Mouse (Mus musculus) left cerebral cortex, postnatal 14 days (tissue): Measurements from ENCODE around the gene Stab2. TPM values are rescaled to one million over a fixed set of nuclear protein-coding genes. Genes with fewer than 3 reads are reported as not detected.

ENCODE experiments used
- DNase-seq, 2 experiments: peaks; one replicate each; pipeline ENCODE4 v3.0.0; 2021 to 2022; ENCODE audit warnings: low spot score in 2 of 2, mixed read lengths in 1 of 2
- intact Hi-C: fragments of 180-260 bp; cut with DNase I; formaldehyde crosslinking; loops from one replicate; pipeline ENCODE4 v1.15.1; 2025
- total RNA-seq, 2 experiments: library from RNA; stranded (reverse); gene quantifications; 2 replicates each; pipeline ENCODE4 v1.2.3; 2021

Stab2 gene
- total RNA-seq, 2 experiments from 2014 or later: 0.25 to 0.37 TPM

DNA sequence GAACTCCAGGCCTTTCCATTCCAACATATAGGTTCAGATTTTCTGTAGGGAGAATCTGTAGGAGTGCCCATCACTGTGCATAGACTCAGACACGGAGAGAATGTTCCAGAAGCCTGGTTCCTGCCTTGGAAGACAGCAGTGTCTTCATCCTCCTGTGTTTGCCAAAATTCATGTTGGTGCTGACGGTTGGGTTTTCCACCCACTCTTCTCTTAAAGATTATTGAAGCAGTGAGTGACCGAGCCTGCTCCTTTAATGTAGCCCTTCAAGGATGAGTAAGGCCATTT lies 332 bp upstream of the Stab2 start:
- intact Hi-C loops: no loop called here
- DNase-seq: no peak

DNA sequence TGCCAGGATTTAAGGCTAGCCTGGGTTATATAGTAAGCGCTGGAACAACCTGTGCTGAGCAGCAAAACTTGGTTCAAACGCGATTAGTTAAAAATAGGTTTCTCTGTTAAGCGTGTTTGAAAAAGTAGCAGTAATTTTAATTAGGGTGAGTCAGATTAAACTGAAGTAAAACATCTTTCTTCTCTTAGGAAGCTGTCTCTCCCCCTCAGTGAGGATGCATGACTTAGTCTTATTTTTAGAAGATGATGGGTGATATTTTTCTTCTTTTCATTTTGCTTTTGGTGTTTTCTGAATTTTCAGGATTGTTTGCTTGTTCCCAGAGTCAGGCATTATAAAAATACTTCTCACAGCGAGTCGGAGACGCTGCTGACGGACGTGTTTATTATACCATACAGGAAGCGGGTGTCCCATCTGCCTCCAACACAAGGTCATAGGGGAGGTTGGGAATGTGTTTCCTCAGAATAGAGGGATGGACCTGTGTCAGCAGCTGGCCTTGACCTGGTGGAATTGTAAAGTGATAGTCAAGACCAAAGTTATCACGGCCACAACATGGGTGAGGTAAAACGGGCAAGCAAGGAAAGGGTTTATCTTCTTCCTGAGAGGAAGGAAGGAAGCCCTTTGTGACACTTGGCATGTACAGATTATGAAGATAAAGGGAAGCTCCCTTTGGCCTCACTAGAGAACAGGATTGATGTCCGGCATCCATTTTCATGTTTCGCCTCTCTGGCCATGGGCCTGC lies 15.4 kb downstream of the Stab2 start:
- intact Hi-C loops: no loop called here
- no peak for DNase-seq

DNA sequence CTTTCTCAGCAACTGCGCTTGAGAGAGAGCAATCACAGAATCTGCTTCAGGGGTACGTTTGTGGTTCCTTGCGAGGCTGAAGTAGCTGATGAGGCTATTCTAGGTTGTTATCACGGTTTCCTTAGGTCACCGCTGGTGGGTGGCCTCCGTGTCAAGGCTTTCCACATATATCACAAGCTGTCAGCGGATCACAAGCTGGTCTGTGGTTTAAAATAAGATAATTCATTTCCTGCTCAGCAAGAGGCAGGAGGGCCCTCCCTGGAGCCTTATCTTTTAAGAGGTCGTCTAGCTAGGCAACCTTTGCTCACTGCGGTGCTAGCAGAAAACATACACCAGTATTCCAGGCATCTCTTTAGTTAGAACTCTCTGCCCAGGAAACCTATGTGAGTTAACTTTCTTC lies 17.2 kb downstream of the Stab2 start:
- no peak for DNase-seq
- intact Hi-C loops: no loop called here

DNA sequence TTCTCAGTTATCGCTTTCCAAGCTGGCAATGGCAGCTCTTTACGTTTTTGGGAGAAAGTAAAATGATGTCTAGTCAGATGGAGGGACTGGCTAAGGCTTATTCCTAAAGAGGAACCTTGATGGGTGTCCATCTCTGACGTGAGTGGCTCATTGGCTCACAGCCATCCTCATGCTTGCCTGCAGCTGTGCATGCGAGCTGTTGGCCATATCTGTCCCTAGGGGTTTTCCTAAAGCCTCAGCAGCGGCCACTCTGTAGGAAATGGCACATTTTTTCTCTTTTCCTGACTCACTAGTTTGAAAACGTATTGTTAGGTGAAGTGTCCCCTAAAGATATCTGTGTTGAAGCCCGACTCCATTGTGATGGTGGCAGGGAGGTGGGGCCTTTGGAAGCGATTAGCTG lies 18.0 kb downstream of the Stab2 start:
- intact Hi-C loops: loop anchor here (1.0 kb wide), 1 partner anchor 17 kb away; no protein-coding TSS in a partner anchor

DNA sequence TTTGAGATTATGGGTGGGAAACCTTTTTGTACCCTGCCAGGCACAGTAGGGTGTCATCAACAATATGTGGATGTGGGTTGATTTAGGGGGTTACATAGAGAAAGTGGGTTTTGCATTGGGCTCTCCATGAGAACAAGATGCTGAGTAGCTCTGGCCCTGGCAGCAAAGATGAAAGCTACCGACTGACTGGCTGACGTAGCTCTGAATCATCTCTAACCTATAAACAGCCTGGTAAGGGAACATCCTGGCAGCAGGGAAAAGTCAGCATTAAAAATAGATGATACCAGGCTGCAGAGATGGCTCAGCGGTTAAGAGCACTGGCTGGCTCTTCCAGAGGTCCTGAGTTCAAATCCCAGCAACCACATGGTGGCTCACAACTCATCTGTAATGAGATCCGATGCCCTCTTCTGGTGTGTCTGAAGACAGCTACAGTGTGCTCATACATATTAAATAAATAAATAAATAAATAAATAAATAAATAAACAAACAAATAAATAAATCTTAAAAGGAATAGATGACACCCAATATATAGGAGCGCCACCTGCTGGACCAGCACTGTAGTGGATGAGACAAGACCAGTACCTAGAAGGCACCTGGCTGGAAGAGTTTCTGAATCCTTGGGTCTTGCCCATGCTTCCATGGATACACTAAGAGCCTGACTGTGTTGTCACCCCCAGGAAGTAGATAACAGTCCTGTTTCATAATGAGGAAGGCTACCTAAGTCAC lies 31.7 kb downstream of the Stab2 start:
- peak; percentile 42 to 73 for DNase-seq
- intact Hi-C loops: no loop called here

More for the DNA sequence above, 18.0 kb downstream of the Stab2 start:
- no peak for DNase-seq

DNA sequence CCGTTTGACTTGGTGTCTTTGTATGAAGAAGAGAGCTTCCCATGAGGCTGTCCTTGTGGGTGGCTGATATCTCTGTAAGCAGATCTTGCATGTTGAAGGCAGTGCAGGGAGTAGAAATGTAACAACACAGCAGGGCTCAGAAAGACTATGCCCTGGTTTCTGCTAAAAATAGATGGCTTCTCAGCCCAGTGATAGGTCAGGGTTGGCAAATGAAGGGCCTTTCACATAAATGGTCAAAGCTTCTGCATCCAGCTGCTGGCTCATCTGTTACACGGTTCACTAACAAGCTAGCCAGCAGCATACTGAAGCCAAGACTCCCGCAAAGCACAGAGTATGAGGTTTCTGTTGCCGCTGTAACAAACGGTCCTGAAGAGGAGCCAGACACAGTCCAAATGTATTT lies 34.5 kb downstream of the Stab2 start:
- no peak for DNase-seq
- intact Hi-C loops: loop anchor here (2.0 to 5.0 kb wide), 3 partner anchors 48 to 529 kb away; partner anchors contain the start of gene Nt5dc3

DNA sequence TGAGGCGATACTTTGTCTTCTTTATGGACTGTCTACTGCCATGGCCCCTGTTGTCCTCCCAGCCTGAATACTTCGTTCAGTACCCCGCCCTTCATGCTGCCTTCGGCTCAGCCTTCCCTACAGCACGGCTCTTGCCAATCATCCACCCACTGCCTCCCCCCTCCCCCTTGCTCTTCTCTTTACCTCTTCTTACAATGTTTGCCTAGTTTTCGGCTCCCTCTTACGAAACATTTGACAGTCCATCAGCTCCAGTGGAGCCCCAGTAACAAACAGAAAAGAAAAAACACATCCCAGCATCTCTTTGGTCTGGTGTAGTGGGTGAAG lies 35.4 kb downstream of the Stab2 start:
- DNase-seq: no peak
- intact Hi-C loops: loop anchor here (2.0 to 5.0 kb wide), 3 partner anchors 48 to 530 kb away; partner anchors contain the start of gene Nt5dc3

DNA sequence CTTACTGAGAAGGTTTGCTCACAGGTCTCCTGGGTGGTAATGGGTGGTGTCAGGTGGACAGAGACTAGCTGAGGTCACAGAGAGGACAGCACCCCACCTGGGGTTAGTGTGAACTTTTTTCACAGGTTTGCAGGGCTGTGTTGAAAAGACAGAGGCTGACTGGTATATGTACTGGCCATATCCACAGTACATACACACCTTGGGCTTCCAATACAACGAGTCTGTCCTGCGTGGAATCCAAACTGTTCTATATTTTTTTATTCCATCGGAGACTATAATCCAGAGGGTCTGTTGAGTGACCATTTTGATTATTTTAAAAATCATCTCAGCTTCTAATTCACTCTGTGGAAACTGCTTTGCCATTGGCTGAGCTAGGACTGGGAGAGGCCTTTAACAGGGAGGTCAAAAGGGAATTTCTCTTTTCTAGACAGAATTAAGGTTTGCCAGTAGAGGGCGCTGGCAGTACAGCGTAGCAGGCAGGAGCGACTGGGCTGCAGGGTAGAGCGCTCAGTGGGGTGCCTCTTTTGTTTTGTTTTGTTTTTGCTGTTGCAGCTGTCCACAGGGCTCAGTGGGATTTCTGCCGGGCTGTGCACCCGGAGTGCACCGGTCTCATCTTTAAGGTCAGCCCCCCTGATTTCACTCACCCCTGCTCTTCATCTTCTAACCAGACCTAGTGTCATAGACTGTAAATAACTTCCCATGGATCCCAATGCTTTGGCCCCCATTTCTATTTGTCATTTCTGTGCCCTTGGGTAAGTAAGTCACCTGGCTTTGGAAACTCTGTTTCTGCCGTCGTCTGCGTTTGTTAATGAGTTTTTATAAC lies 35.9 kb downstream of the Stab2 start:
- intact Hi-C loops: loop anchor here (2.0 to 5.0 kb wide), 3 partner anchors 49 to 530 kb away; partner anchors contain the start of gene Nt5dc3
- peak; percentile 71 to 80 for DNase-seq

DNA sequence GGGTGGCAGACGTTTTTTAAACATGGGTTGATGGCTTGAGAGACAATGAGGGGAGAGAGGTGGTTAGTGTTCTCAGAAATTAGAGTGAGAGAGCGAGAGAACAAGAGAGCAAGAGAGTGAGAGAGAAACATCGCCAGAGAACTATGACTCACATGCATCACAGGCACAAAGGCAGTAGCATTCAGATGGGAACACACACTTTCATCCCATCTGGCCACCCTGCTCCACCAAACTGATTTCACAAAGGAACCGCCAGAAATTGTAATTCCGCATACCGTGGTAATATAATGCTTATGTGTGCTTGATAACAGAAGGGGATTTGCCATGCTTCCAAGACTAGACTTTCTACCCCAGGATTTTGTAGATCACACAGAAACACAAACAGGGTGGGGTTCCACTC lies 38.5 kb downstream of the Stab2 start:
- intact Hi-C loops: no loop called here
- no peak for DNase-seq

DNA sequence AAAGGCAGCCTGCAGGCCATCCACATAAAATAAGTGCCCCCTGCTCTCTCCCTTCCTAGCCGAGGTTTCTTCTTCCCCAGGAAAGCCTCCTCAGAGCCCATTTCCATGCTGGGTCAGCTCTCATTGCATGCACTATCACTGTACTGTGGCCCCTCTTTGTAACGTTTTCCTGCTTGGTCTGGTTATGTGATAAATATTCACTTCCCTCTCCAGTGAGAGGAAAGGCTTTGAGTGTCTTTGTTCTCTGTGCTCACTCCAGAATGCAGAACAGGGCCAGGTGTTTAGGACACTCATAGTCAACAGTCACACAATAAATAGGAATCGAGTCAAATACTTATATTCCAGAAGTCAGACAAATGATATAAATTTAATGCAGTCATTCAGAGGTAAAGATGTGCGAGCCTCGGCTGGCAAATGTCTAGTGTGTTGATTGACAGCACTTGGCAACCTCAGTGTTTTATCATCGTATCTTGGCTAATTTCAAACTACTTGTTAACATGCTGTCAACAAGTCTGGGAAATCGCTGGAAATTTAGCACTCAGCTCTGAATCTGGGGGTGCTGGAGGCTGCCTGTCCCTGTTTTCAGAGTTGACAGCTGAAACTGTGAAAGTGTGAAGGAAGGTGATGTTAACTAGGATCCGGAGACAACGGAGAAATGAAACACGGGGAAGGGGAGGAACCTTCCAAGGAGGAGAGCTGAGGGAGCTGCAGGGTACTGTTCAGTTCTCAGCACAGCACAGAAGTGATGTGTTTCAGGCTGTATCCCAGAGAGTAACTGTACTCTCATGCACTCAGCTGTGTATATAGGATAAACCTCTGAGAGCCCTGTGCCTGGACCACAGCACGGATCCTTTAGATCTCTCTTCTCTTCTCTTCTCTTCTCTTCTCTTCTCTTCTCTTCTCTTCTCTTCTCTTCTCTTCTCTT lies 46.0 kb downstream of the Stab2 start:
- DNase-seq: peak in 1 of 2 experiments; percentile 33
- intact Hi-C loops: no loop called here

DNA sequence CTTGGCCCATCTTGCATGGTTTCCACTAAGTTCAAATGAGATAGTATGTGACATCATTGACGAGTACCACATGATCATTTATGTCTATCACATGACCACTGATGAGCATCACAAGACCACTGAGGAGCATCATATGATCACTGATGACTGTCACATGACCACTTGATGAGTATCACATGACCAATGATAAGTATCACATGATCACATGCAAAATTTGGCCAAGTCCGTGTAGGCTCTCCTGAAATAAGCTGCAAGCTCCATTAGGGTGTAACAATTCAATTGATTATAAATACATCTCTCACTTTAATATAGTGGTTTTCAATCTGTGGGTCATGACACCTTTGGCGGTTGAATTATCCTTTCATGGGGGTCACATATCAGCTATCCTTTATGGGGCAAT lies 52.5 kb downstream of the Stab2 start:
- DNase-seq: no peak
- intact Hi-C loops: no loop called here

DNA sequence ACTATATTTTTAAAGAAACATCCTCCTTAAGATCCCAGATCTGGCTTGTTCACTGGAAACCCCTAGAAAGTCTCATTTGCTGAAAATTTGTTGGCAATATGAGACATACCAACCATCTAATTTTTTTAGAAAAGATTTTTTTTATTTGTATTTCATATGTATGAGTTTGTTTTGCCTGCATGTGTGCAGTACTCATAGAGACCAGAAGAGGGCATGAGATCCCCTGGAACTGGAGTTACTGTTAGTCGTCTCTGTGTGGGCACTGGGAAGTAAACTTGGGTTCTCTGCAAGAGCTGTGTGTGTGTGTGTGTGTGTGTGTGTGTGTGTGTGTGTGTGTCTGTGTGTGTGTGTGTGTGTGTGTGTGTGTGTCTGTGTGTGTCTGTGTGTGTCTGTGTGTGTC lies 55.1 kb downstream of the Stab2 start:
- no peak for DNase-seq
- intact Hi-C loops: no loop called here

DNA sequence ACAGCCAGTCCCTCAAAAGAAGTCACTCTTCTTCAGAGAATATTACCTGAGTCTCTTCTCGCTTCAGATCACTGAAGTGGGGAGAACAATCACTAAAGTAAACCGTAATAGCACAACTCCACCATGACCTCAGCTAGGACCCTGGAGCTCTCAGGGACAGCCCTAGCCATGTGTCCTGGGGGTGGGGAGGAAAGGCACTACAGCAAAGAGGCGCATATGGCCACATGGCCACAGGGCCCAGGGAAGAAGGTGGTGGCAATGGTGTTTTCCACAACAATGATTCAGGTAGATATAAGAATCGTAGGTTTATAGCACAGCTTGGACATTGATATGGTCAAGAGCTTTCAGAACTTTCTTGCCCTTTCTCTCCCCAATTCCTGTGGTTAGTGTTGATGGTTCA lies 57.0 kb downstream of the Stab2 start:
- DNase-seq: no peak
- intact Hi-C loops: no loop called here

DNA sequence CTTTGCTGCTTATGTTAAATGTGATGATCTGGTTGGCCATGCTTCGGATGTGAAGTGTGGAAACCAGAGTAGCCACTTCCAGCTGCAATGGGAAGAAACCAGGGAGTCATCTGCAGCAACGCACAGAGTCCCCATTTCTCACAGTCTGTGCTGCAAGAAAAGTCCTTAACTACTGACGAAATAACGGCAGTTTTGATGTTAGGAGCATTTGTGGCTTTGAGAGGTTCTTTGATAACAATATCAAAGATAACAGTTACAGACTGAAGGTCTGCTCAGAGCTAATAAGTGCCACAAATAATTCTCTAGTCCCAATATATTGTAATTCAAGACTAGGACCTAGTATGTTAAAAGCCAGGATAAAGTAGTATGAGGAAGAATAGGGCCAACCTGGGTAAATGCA lies 57.9 kb downstream of the Stab2 start:
- intact Hi-C loops: no loop called here
- DNase-seq: no peak

DNA sequence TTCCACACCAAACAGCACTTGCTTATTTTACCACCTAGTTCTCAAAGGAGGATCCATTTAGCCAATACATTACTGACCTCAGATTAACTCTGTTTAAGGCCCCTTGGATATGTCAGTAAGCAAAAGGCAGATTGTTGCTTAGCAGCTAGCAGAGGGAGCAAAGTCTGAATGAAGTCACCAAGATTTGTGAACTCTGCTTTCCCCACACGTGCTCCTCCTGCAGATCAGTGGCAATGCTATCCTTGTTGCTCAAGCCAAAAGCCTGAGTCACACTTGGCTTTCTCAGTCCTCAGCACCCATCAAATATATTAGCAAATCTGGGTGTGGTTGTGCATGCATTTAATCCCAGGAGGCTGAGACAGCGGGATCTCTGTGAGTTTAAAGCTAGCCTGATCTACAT lies 60.3 kb downstream of the Stab2 start:
- no peak for DNase-seq
- intact Hi-C loops: no loop called here

DNA sequence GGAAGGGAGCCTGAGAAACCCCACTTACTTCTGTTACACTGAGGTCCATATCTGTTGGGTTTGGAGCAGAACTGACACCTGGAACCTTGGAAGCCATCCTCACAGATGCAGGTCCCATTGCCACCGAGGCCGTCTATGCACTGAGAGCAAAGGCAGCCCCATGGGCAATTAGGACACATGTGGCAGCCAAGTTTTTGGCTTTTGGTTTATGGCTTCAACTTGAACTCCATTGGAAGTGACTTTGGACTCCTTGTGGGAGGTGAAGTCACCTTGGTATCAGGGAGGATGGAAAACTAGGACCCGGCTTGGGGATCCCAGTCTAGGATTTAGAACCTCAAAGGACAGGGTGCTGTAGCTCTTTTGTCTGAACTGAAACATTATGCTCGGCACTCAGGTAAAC lies 67.2 kb downstream of the Stab2 start:
- no peak for DNase-seq
- intact Hi-C loops: no loop called here

DNA sequence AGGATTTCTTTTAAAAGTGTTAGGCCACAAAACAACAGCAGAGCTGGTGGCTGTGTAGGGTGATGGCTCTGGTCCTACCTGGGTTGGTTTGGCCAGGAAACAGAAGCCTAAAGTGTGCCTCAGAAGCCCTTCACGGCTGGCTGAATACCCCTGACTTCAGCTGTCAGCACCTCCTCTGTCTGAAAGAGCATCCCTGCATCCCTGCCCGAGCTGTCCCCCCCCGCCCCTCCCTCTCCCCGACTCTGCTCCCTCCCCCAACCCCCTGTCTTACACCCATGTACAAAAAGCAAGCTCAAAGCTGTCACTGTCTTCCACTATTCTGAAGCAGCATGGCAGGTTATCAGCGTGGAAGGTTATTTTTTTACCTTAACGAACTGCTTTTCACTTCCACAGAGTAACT lies 73.4 kb downstream of the Stab2 start:
- no peak for DNase-seq
- intact Hi-C loops: no loop called here

DNA sequence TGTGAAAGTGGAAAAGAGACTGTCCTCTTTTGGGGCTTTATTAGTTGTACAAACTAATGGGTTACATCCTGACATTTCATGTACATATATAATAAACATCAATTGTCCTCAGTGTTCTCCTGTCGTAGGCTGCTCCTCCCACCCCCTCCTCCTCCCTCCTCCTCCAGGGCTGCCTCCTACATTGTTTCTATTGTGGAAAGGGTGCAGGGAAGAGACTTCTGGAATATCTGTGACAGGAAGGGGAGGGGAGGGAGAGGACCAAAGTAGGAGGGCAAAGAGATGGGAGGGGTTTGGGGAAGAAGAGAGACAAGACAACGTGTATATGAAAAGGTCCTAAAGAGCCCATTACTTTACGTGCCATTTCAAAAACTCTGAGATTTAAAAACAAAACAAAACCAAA lies 73.9 kb downstream of the Stab2 start:
- no peak for DNase-seq
- intact Hi-C loops: no loop called here

DNA sequence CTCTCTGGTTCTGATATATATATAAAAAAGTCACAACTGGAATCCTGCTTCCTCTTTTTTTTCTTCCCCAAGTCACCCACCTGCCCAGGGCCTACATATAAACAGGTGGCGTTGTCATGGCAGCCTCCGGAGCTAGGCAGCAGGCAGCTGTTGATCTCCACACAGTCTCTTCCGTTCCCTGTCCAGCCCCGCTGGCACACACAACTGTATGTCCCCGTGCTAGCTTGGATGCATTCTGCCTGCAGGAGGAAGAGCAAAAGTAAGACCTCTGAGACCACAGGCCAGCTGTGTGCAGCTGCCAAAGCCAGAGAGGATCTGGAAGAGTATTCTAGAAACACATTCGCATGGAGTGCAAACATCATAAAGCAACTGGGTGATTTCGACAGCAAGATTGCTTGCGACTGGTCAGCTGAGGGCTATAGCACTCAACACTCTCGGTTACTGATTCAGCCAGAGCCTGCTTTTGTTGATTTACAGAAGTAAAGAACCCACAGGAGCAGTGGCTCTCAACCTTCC lies 74.6 kb downstream of the Stab2 start:
- intact Hi-C loops: no loop called here
- DNase-seq: no peak
